Mouse (Mus musculus): ENCODE measurements around the gene Fras1.

Fras1 gene

DNA sequence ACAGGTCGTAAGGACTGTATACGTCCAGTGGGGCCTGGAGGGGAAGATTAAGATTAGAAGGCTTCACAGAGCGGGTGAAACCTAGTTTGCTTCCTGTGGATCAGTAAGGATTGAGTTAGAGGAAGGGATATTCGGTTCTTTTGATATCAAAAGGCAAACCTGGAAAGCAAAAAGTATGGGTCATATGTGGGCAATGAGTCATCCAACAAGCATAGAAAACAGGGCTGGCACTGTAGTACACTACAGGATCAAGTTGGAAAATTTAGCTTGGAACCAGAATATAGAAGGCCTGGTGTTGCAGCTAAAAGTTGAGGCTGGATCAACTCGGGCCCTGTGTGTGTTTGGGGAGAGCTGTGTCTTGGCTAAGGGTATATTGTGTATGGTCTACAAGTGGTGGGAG is 246.9 kb downstream of the Fras1 start:
- ChIA-PET POLR2A (no interaction called here), CTCF (interaction anchor here in 1 of 4 experiments (0.5 kb wide), 1 partner anchor 20 kb away, joined by 3 read pairs; no protein-coding TSS in a partner anchor)

GRCm38 (mm10) chr5:96622604-96623352 is 249.0 kb downstream of the Fras1 start:
- POLR2A ChIA-PET: no interaction called here
- CTCF ChIA-PET: no interaction called here

GRCm38 (mm10) chr5:96629851-96630250 is 256.1 kb downstream of the Fras1 start:
- POLR2A ChIA-PET: no interaction called here
- CTCF ChIA-PET: no interaction called here

GRCm38 (mm10) chr5:96635146-96635862 is 261.5 kb downstream of the Fras1 start:
- ChIA-PET POLR2A (no interaction called here), CTCF (interaction anchor here in 1 of 4 experiments (0.6 kb wide), 1 partner anchor 525 kb away, joined by 4 read pairs; no protein-coding TSS in a partner anchor)

DNA sequence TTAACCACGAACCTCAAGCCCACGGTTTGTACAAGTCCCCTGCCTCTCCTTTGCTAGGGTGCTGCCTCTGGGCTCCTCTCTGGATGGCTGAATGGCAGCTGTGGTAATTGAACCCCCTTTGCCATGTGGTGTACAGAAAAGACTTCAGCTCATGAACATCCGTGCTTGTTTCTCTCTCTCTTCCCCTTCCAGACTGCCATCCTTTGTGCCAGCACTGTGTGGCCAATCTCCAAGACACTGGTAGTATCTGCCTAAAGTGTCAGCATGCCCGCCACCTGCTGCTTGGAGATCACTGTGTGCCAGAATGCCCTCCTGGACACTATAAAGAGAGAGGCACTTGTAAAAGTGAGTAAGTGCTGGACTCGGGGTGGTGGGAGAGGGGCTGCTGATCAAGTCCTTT is 262.1 kb downstream of the Fras1 start:
- POLR2A ChIA-PET: no interaction called here
- CTCF ChIA-PET: no interaction called here

DNA sequence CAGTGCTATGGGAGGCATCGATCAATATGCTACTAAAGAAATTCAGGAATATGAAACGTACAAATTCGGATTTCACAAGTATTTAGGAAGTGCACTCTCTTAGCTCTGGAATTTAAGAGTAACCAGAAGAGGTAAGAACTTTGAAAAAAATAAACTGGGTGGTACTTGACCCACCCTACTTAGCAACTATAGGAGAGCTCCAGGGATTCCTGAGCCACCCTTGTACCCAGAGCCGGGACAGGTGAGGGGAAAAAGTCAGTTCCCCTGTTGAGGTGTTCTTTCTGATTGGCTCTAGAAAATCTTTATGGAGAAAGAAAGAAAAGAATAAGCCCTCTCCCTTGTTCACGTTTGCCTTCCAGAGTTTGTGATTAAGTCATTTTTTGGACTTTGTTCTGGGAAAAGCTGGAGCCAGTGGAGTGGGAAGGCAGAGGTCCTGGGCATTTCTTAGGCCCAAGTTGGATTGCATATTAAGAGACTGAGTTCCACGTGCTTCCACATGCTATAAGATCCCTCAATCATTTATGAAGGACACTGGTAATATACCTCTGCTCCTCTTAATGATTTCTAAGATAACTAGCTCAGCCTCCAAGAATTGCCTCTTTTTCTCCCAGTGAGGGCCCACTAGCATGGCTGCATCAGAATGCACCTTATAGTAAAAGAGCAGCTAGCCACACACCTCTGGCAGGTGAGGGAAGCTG is 265.6 kb downstream of the Fras1 start:
- ChIA-PET POLR2A (no interaction called here), CTCF (no interaction called here)

GRCm38 (mm10) chr5:96641297-96641696 is 267.5 kb downstream of the Fras1 start:
- POLR2A ChIA-PET: no interaction called here
- CTCF ChIA-PET: interaction anchor here in 1 of 4 experiments (0.6 kb wide), 1 partner anchor 118 kb away, joined by 4 read pairs; no protein-coding TSS in a partner anchor

DNA sequence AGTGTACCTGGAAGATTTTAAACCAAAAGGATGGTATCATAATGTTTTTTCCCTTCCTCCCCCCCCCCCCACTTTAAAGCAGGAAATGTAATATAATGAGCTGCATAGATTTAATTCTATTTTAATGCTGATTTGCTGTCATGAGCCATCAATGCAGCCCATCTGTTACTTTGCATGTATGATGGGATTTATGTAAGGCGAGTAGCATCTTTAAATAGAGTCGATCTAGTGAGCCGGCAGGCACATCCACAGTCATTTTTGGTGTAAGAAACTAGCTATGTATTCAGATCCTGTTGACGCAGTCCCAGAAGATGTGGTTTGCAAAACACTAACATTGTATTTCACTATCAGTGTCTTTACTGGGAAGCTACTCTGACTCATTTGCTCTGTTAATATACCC is 301.9 kb downstream of the Fras1 start:
- ChIA-PET POLR2A (no interaction called here), CTCF (interaction anchor here in 1 of 4 experiments (0.7 kb wide), 1 partner anchor 33 kb away, joined by 15 read pairs; no protein-coding TSS in a partner anchor)

GRCm38 (mm10) chr5:96677498-96677897 is 303.7 kb downstream of the Fras1 start:
- ChIA-PET CTCF (interaction anchor here in 1 of 4 experiments (0.9 to 1.5 kb wide), 6 partner anchors 9 to 378 kb away, joined by 3 to 8 read pairs (median 4); no protein-coding TSS in a partner anchor), POLR2A (no interaction called here)

DNA sequence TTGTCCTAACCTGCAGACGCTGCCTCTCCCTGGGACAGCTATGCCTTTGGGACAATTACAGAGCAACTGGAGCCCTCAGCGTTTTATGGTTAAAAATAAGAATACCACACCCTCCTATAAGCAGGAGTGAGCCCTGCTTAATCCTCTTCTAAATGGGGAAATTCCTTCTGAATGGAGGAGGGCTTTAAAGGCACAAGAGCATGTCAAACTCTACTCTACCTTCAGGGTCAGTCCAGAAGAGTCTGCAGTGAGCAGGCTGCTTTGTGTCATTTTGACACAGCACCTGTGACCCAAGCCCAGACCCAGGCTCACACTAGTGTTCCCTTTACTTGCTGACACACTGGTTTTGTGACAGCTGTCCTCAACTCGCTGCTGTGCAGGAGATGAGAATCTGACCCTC is 307.3 kb downstream of the Fras1 start:
- CTCF ChIA-PET: no interaction called here
- POLR2A ChIA-PET: no interaction called here

DNA sequence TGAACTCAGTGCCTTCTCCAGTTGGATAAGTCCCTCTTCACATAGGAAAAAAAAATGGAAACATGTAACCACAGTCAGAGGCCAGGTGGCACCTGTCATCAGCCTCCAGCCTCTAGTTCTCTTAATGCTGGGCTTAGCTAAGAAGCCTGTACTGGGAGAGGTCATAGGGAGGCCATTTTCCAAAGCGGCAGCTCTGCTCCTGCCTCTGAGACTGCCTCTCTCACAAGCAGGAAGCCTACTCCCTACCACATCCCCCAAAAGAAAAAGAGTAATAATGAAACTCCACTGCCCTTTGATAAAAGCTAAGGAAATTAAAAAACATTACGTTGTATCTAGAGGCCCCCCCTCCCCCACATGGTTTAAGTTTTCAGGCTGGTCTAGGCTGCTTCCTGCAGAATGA is 309.0 kb downstream of the Fras1 start:
- ChIA-PET CTCF (no interaction called here), POLR2A (no interaction called here)

DNA sequence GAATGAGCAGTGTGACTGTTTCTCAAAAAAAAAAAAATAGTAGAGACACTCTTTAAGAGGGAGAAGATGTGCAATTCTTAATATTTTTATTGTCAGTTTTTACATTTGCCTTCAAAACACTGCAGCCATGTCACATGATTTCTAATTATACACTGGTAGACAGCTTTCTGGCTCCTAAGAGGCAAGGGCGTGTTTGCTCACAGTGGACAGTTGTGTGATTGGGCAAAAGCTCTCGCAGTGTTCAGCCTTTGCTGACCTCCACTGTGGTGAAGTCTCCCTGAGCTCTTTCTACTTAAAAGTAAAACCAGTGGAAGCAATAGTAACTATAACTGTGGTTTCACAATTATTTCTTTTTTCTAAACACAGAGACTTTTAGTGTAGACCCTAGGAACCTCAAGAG is 315.1 kb downstream of the Fras1 start:
- ChIA-PET POLR2A (no interaction called here), CTCF (interaction anchor here in 3 of 4 experiments (0.6 to 1.3 kb wide), 4 partner anchors 11 to 131 kb away, joined by 3 to 10 read pairs (median 4); no protein-coding TSS in a partner anchor)

- ChIA-PET CTCF (no interaction called here), POLR2A (no interaction called here)
These were observed 325.2 kb downstream of the Fras1 start for GRCm38 (mm10) chr5:96698972-96699371.

DNA sequence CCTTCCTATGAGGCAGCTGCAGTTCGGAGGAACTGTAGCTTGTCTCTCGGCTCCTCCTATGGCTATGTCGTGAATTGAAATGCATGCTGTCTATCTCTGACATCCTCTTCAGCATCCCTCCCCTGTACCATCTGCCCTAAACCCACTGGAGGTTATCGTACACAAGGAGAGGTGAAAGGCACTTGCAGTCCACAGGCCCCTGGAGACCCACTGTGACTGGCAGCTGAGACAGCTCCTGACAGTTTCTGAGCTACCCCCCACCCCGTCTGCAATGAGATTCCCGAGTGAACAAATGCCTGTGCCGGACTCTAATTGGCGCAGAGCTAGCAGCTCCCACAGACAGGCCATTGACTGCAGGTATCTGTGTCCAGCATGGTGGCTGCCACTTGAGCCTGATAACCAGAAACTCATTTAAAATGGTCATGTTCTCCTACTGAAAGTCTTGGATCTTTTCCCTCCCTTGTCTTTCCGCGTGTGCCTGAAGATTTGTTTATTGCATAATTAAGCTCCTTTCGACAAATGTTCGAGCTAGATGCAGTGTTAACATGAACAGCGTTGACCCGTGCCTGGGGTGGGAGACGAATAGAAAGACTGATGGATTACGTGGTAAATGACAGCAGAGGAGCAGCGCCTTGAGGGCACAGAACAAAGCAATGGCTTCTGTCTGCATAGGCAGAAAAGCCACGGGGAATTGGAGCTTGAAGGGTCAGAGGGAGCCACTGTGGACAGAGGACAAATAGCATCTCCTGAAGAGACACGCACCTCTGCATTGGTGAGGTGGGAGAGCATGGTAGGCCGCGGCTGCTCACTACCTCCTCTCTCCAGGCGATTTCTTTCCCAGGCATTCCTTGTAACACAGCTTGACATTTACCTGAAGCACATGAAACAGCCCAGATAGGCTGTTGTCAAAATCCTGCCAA is 329.2 kb downstream of the Fras1 start:
- ChIA-PET POLR2A (no interaction called here), CTCF (no interaction called here)

- ChIA-PET POLR2A (no interaction called here), CTCF (interaction anchor here in 1 of 4 experiments (0.6 kb wide), 1 partner anchor 10 kb away, joined by 3 read pairs; no protein-coding TSS in a partner anchor)
These were observed 334.8 kb downstream of the Fras1 start for GRCm38 (mm10) chr5:96708515-96708914.

DNA sequence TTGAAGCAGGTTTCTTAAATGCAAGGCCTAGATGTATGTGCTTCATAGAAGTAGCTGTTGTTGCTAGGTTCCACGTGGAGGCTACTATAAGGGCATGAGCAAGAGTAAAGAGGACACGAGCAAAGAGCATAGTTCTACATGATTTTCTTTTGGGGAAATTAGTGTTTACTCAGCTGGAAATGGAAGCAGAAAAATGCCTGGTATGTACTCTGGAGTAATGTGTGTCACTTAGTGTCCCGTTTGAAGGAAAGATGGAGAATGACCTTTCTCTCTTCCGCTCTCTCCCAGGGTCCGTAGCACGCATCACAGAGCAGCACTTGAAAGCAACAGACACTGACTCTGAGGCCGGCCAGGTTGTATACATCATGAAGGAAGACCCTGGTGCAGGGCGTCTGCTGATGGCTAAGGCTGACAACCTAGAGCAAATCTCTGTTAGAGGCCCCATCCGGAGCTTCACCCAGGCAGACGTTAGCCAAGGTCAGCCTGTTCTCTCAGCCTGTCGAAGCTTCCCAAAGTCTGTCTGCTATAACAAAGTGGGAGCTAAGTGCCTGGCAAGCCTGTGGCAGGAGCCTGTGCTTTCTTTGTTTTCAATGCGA is 338.4 kb downstream of the Fras1 start:
- POLR2A ChIA-PET: interaction anchor here in 1 of 4 experiments (0.7 kb wide), 1 partner anchor 10 kb away, joined by 3 read pairs; no protein-coding TSS in a partner anchor
- CTCF ChIA-PET: no interaction called here

DNA sequence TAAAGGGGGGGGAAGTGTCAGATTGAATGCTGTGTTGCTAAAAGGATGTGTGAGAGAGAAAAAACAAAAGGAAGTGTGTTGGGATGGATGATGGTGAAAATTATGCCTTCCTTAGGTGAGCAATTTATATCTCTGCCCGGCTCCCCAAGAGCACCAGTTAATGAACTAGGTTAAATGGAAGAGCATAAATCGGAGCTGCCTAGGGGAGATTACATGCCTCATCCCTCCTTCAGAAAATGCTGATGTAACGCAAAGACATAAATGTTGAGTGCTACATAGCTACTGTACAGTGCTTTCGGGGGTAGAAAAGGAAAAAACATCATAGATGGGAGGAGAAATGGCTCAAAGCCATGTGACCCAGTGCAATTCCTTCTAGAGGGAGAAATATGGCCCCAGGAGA is 339.0 kb downstream of the Fras1 start:
- CTCF ChIA-PET: no interaction called here

DNA sequence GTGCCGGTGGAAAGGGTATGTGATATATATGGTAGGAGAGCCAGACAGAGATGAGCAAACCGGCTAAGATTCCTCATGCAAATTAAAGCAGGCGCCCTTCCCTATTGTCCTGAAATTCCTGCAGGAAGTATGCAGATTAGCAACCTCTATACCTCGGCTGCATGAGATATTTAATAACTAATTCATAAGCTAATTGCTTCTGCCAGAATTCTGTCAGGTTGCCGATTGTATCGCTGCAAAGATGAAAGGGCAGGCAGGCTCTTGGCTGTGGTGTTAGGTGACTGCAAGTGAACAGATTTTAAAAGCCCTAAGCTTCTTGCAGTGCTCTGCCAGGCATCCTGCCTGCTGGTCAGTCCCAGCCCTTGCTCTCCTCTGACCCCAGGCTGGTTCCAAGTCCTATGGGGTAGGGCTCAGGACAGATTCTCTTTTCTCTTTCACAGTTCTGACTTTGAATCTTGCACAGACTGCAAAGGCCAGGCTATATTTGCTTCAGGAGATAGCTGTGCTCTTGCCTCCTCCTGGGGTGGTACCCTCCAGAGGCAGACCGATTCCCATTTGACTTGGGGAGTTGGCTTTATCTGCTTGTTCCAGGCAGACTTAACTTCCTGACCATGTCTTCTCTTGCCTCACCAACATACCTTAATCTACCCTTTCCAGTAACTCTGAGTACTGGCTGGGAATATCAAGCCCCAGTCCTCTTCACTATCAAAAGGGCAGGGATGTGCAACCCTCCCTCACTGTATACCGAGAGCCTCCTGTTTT is 342.7 kb downstream of the Fras1 start:
- POLR2A ChIA-PET: no interaction called here
- CTCF ChIA-PET: no interaction called here

More for the DNA sequence above, 339.0 kb downstream of the Fras1 start:
- POLR2A ChIA-PET: no interaction called here
